Mouse (Mus musculus) liver, embryonic 15.5 days (tissue): ENCODE measurements around the gene Ranbp10. TPM values are rescaled to one million over a fixed set of nuclear protein-coding genes. Genes with fewer than 3 reads are reported as not detected.

Experiments
- ATAC-seq: fragments of 200-750 bp; cut with Nextera tagmentation; 2 replicates; pipeline ENCODE4 v1.8.0; 2017; ENCODE audit warnings: moderate number of reproducible peaks, mild to moderate bottlenecking, moderate library complexity; ENCODE audit not compliant: insufficient read depth
- H3K27ac ChIP-seq: fragments of 300-500 bp; sonication (generic); replicated peaks from 2 replicates; pipeline ENCODE4 v1.5.1; 2015; ENCODE audit warnings: mild to moderate bottlenecking, inconsistent platforms
- H3K27me3 ChIP-seq: fragments of 300-500 bp; sonication (generic); 2 replicates; pipeline ENCODE4 v1.6.1; 2015; ENCODE audit warnings: mild to moderate bottlenecking, inconsistent platforms
- H3K36me3 ChIP-seq: fragments of 300-500 bp; sonication (generic); replicated peaks from 2 replicates; pipeline ENCODE4 v1.6.1; 2015; ENCODE audit warnings: moderate library complexity, mild to moderate bottlenecking, inconsistent platforms
- H3K4me1 ChIP-seq: fragments of 300-500 bp; sonication (generic); replicated peaks from 2 replicates; pipeline ENCODE4 v1.6.1; 2015; ENCODE audit warnings: inconsistent platforms
- H3K4me2 ChIP-seq: fragments of 300-500 bp; sonication (generic); 2 replicates; pipeline ENCODE4 v1.6.1; 2015; ENCODE audit warnings: moderate library complexity, mild to moderate bottlenecking, inconsistent platforms
- H3K4me3 ChIP-seq: fragments of 300-500 bp; sonication (generic); replicated peaks from 2 replicates; pipeline ENCODE4 v1.5.1; 2015; ENCODE audit warnings: mild to moderate bottlenecking, inconsistent platforms
- H3K9ac ChIP-seq: fragments of 300-500 bp; sonication (generic); 2 replicates; pipeline ENCODE4 v1.6.1; 2015; ENCODE audit warnings: moderate library complexity, mild to moderate bottlenecking, inconsistent platforms
- H3K9me3 ChIP-seq: fragments of 300-500 bp; sonication (generic); replicated peaks from 2 replicates; pipeline ENCODE4 v1.6.1; 2016; ENCODE audit warnings: inconsistent platforms
- WGBS: fragments of 180-500 bp; shearing (Covaris S2); methylation state at CpG from one replicate; pipeline ENCODE4 v1.1.7; 2015; ENCODE audit warnings: mixed read lengths; ENCODE audit not compliant: insufficient replicate concordance; 5-methylcytosine and 5-hydroxymethylcytosine counted together
- polyA plus RNA-seq: library from polyadenylated mRNA; unstranded; fragments of >200 nt; fragmentation: Nextera tagmentation; extraction: Ambion mirVana; gene quantifications from 2 replicates; pipeline ENCODE4 v1.2.1, GENCODE M21; 2015

The Ranbp10 gene
- polyA plus RNA-seq, 1 experiment from 2014 or later = 45.0 TPM

GRCm38 (mm10) chr8:105788927-105789326 lies 38.2 kb downstream of the Ranbp10 start:
- peaks cover 49% of the 10 kb centered on the region for H3K4me1 ChIP-seq
- H3K9ac ChIP-seq = no peak overlapping the region
- ATAC-seq = no peak
- H3K36me3 ChIP-seq = peaks cover 100% of the 10 kb centered on the region
- no peaks in the 10 kb centered on the region for H3K9me3 ChIP-seq
- no peak overlapping the region for H3K4me2 ChIP-seq
- peak overlapping the region; percentile 31 for H3K27ac ChIP-seq
- WGBS = 35% methylated on average over 4 of the region's 4 CpGs
- no peak overlapping the region for H3K4me3 ChIP-seq
- no peaks in the 10 kb centered on the region for H3K27me3 ChIP-seq

- no peak for ATAC-seq
- Histone ChIP-seq H3K4me3 (no peak overlapping the region), H3K4me2 (no peak overlapping the region), H3K27ac (0 out of 2 replicates have a peak overlapping the region, but pooled peaks have one; percentile 31), H3K4me1 (peaks cover 42% of the 10 kb centered on the region), H3K36me3 (peaks cover 100% of the 10 kb centered on the region), H3K9me3 (no peaks in the 10 kb centered on the region), H3K9ac (no peak overlapping the region), H3K27me3 (no peaks in the 10 kb centered on the region)
- WGBS = 86% methylated on average over 2 of the region's 2 CpGs
Observed at GRCm38 (mm10) chr8:105788241-105788640, 38.9 kb downstream of the Ranbp10 start.

DNA sequence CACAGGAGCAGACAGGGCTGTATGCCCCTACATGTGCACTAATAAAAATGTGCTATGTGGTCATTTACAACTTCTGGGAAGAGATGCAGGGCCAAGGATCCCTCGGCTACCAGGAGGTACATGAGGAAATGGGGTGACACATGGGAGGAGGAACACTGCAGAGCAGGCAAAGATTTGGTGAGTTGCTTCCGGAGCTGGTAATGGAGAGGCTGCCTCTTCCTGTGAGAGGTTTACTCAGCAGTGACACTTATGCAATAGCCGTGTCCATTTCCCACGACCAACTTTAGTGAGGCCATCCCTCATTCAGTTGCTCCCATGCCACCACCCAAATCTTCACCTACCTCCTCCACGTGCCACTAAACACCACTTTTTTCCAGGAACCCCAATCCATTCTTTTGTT lies 46.9 kb downstream of the Ranbp10 start:
- WGBS = 66% methylated on average over 5 of the region's 5 CpGs
- no peak for ATAC-seq
- H3K36me3 ChIP-seq = peaks cover 99% of the 10 kb centered on the region

DNA sequence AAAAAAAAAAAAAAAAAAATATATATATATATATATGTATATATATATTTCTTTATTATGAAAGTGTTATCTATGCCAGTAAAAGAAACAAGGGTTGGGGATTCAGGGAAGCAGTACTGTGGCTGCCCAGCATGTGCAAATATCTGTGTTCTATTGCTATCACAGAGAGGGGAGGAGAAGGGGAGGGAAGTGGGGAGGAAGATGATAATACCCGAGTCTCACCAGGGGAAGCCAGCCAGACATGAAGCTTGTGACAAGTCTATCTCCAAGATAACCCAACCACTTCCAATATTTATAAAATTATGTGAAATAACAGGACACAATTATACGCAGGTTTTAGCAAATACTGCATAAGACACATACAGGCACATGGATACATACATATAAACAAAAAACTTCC lies 49.3 kb downstream of the Ranbp10 start:
- WGBS = 46% methylated on average over 2 of the region's 2 CpGs
- no peak overlapping the region for H3K4me3 ChIP-seq
- H3K27me3 ChIP-seq = no peaks in the 10 kb centered on the region
- H3K36me3 ChIP-seq = peaks cover 99% of the 10 kb centered on the region
- H3K27ac ChIP-seq = 0 out of 2 replicates have a peak overlapping the region, but pooled peaks have one; percentile 16
- H3K4me2 ChIP-seq = no peak overlapping the region
- H3K9me3 ChIP-seq = no peaks in the 10 kb centered on the region
- no peak overlapping the region for H3K9ac ChIP-seq
- H3K4me1 ChIP-seq = peaks cover 24% of the 10 kb centered on the region
- ATAC-seq = no peak

More for the DNA sequence above, 46.9 kb downstream of the Ranbp10 start:
- Histone ChIP-seq H3K27ac (no peak overlapping the region), H3K27me3 (no peaks in the 10 kb centered on the region), H3K9me3 (no peaks in the 10 kb centered on the region), H3K9ac (no peak overlapping the region), H3K4me2 (no peak overlapping the region), H3K4me1 (peaks cover 24% of the 10 kb centered on the region), H3K4me3 (no peak overlapping the region)

DNA sequence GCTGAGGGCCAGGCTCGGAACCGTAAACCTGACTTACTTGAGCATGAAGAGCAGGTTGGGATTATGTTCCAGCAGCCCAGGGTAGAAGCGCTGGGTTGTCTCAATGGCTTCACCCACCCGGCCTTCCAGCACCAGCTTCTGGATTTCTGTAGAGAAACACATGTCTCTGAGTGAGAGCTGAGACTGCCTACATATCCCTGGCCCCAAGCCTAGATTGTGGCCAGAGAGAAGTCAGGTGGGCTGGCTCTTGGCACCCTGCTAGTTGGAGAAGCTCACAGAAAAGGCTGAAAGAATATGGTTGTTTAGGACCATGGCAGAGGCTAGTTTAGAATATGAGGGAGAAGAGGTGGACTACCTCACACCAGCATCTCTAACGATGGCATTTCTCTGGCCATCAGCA lies 52.7 kb downstream of the Ranbp10 start:
- Histone ChIP-seq H3K4me1 (peaks cover 8% of the 10 kb centered on the region), H3K27ac (no peak overlapping the region), H3K4me3 (no peak overlapping the region), H3K27me3 (no peaks in the 10 kb centered on the region), H3K36me3 (peaks cover 99% of the 10 kb centered on the region), H3K4me2 (no peak overlapping the region), H3K9me3 (no peaks in the 10 kb centered on the region), H3K9ac (no peak overlapping the region)
- WGBS = 96% methylated on average over 5 of the region's 5 CpGs
- ATAC-seq = no peak

DNA sequence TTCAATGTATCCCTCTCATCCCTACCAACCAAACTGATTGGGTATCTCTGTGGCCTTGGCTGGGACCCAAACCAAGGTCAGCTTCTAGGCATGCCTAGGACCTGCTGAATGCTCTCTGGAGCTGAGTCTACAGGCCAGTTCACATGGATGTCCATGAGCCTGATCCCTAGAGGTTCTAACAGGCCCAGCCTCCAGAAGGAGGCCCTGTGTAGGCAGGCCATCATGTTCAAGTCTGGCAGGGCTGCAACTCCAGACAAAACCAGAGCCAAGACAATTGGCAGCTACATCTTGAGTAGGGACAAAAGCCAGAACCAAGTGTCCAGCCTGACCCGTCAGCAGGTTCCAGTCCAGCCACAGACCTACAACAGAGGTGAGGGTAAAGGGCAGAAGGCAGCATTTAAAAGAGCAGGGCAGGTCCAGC lies 53.7 kb downstream of the Ranbp10 start:
- Histone ChIP-seq H3K27ac (no peak overlapping the region), H3K9ac (no peak overlapping the region), H3K36me3 (peaks cover 99% of the 10 kb centered on the region), H3K4me3 (no peak overlapping the region), H3K27me3 (no peaks in the 10 kb centered on the region), H3K4me2 (no peak overlapping the region), H3K4me1 (peaks cover 4% of the 10 kb centered on the region), H3K9me3 (no peaks in the 10 kb centered on the region)
- WGBS = 93% methylated on average over 1 of the region's 1 CpGs
- ATAC-seq = no peak

DNA sequence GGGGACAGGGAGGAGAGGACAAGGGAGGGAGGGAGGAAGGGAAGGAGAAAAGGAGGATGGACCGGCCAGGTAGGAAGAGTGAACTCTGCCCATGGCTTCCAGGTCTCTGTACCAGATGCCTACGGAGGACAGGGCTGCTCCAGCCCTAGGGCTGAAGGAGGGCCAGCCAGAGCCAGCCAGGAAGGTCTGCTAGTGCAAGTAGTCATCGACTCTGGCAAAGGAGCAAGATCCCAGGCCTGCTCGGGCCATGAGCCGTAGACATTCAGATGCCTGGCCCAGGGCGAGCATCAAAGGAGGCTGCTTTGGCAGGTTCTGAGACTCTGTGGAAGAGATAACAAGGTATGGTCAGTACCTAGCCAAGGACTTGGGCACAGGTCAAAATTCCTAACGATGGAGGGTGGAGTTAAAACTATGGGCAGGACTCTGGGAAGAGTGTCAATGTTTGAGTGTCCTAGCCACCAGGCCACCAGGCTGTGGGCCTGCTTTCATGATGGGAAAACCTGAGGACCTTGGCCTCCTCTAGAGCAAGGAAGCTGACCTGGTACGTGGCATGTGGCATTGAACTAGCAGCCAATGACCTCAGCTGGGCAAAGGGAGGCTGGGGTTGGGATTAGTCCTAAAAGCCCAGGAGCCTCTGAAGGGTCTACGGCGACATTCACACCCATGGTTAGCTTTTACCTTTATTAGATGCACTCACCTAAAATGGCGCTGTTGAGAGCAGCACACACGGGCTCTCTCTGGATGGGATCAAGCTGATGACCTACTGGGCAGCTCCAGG lies 55.6 kb downstream of the Ranbp10 start:
- ATAC-seq = no peak
- H3K9ac ChIP-seq = no peak overlapping the region
- no peak overlapping the region for H3K27ac ChIP-seq
- H3K4me1 ChIP-seq = no peaks in the 10 kb centered on the region
- no peak overlapping the region for H3K4me2 ChIP-seq
- H3K36me3 ChIP-seq = peaks cover 97% of the 10 kb centered on the region
- WGBS = 94% methylated on average over 12 of the region's 12 CpGs
- no peak overlapping the region for H3K4me3 ChIP-seq
- H3K9me3 ChIP-seq = no peaks in the 10 kb centered on the region
- H3K27me3 ChIP-seq = no peaks in the 10 kb centered on the region

GRCm38 (mm10) chr8:105770609-105771008 lies 56.5 kb downstream of the Ranbp10 start:
- H3K4me2 ChIP-seq = no peak overlapping the region
- H3K27me3 ChIP-seq = no peaks in the 10 kb centered on the region
- H3K9ac ChIP-seq = no peak overlapping the region
- ATAC-seq = no peak
- H3K4me3 ChIP-seq = no peak overlapping the region
- 76% methylated on average over 1 of the region's 1 CpGs for WGBS
- H3K27ac ChIP-seq = no peak overlapping the region
- no peaks in the 10 kb centered on the region for H3K9me3 ChIP-seq
- H3K36me3 ChIP-seq = peaks cover 87% of the 10 kb centered on the region
- no peaks in the 10 kb centered on the region for H3K4me1 ChIP-seq

DNA sequence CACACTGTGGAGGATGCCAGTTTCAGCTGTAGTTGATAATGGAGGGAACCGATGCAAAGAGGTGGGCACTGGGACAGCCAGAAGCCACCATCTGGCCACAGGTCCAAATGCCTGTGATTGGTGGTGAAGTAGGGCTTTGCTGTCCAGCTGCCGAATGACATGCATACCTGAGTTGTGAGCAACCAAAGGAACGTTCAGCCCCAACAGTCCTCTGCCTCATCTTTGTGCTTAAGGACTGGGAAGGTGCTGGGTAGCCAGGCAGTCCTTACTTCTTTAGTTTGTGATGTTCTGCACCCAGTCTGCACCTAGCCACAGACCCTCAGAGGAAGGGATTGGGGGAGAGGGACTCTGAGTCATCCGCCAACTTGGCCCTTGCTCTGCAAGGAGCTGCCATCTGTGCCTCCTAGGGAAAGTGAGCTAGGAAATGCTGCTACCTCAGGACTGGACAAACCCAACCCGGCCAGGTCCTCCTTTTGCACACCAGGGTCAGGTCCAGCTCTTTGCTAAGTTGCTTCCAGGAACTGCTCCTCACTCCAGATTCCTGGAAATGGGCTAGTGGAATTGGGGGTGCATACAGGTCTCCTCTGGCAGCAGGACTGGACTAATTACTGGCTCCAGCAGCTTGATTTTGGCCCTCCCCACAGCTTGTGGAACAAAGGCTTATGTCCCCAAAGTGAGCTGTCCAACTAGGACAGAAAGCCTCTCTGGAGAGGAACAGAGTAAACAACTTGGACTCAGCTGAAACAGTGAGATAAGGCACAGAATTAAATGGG lies 58.5 kb downstream of the Ranbp10 start:
- 83% methylated on average over 5 of the region's 5 CpGs for WGBS

DNA sequence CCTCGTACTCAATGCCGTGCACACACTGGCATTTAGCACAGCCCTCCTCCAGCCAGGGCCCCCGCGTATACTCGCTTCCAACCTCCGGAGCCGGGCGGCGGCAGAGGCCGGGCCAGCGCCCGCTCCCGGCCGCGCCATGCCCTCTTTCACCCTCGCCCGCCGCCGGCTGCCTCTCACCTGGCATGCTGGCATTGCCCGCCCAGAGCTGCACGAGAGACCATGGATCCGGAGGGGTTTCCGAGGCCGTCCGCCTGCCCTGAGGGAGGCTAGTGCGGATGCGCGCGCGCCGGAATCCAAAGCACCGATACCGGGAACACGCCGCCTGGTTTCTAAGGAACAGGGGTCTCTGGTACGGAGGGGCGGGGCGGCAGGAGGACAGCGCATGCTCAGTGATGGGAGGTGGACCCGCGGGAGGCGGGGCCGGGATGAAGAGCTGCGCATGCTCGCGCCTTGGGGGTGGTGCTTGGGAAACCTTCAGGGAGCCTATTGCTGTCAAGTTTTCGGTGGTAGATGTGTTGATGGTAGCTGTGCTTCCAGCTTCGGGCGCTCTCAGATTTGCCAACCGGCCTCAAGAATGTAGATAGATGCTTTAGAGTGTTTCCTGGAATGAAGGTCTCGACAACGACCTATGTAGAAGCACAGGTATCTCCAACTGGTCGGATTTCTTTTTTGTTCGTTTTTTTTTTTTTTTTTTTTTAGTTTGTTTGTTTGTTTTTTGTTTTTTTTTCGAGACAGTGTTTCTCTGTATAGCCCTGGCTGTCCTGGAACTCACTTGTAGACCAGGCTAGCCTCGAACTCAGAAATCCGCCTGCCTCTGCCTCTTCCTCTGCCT lies 68.7 kb downstream of the Ranbp10 start, which contains the start of gene Gfod2:
Gene Gfod2 (minus strand): TSS at position 388 of the 832 bp plus-strand sequence.
- Histone ChIP-seq H3K36me3 (no peaks in the 10 kb centered on the region), H3K27me3 (no peaks in the 10 kb centered on the region; the same call in 1 of the 2 replicates), H3K4me3 (peak within 1 kb of the TSS; percentile 79), H3K9ac (peak within 1 kb of the TSS; percentile 69), H3K4me2 (peak within 1 kb of the TSS; percentile 96), H3K9me3 (no peaks in the 10 kb centered on the region), H3K4me1 (peaks cover 19% of the 10 kb centered on the region), H3K27ac (peak within 1 kb of the TSS; percentile 60)
- peak; percentile 99 for ATAC-seq
- 1% methylated on average over 57 of the region's 57 CpGs for WGBS

More for the DNA sequence above, 58.5 kb downstream of the Ranbp10 start:
- Histone ChIP-seq H3K36me3 (peaks cover 68% of the 10 kb centered on the region), H3K27me3 (no peaks in the 10 kb centered on the region), H3K4me2 (no peak overlapping the region), H3K4me1 (no peaks in the 10 kb centered on the region), H3K4me3 (no peak overlapping the region), H3K9ac (no peak overlapping the region), H3K27ac (no peak overlapping the region), H3K9me3 (no peaks in the 10 kb centered on the region)
- no peak for ATAC-seq
